Mouse (Mus musculus) liver, embryonic 14.5 days (tissue): ENCODE data around the gene Arl5a. TPM values are rescaled to one million over a fixed set of nuclear protein-coding genes. Genes with fewer than 3 reads are reported as not detected.

Experiments used
- ATAC-seq: fragments of 200-750 bp; cut with Nextera tagmentation; 2 replicates; pipeline ENCODE4 v1.8.0; 2017; ENCODE audit warnings: moderate number of reproducible peaks, mild to moderate bottlenecking, moderate library complexity; ENCODE audit not compliant: insufficient read depth
- DNase-seq, 3 experiments: peaks; one replicate each; pipeline ENCODE4 v3.0.0-alpha.2; 2012 to 2013; ENCODE audit warnings: low read depth in 3 of 3, low spot score in 3 of 3
- H3K27ac ChIP-seq: fragments of 300-500 bp; sonication (generic); 2 replicates; pipeline ENCODE4 v1.5.1; 2014; ENCODE audit warnings: moderate library complexity, mild to moderate bottlenecking, control low read depth, inconsistent platforms
- H3K27me3 ChIP-seq: fragments of 300-500 bp; sonication (generic); 2 replicates; pipeline ENCODE4 v1.6.1; 2014; ENCODE audit warnings: mild to moderate bottlenecking, low read length, moderate library complexity; ENCODE audit not compliant: control insufficient read depth, insufficient read depth
- H3K36me3 ChIP-seq: fragments of 300-500 bp; sonication (generic); replicated peaks from 2 replicates; pipeline ENCODE4 v1.6.1; 2014; ENCODE audit warnings: low read depth; ENCODE audit not compliant: control insufficient read depth, insufficient read depth
- H3K4me1 ChIP-seq, 2 experiments: fragments of 200-500 bp in 1 of 2; fragments of 300-500 bp in 1 of 2; sonication (generic) in 1 of 2; replicated peaks; 2 replicates each; pipeline ENCODE4 v1.6.1; 2012 to 2014; ENCODE audit warnings: antibody characterized with exemption in 1 of 2, inconsistent platforms in 1 of 2, low read length in 1 of 2; ENCODE audit not compliant: control insufficient read depth in 2 of 2, insufficient read depth in 2 of 2
- H3K4me2 ChIP-seq: fragments of 300-500 bp; sonication (generic); 2 replicates; pipeline ENCODE4 v1.6.1; 2014; ENCODE audit warnings: low read depth, mild to moderate bottlenecking, control low read depth, moderate library complexity
- H3K4me3 ChIP-seq, 2 experiments: fragments of 200-500 bp in 1 of 2; fragments of 300-500 bp in 1 of 2; sonication (generic) in 1 of 2; 2 replicates each; pipeline ENCODE4 v1.5.1; 2012 to 2014; ENCODE audit warnings: low read depth in 2 of 2, low read length in 2 of 2, mild to moderate bottlenecking in 2 of 2, control low read depth in 1 of 2, inconsistent platforms in 1 of 2, moderate library complexity in 1 of 2; ENCODE audit not compliant: insufficient read depth in 1 of 2
- H3K9ac ChIP-seq: fragments of 300-500 bp; sonication (generic); replicated peaks from 2 replicates; pipeline ENCODE4 v1.6.1; 2014; ENCODE audit warnings: mild to moderate bottlenecking, control low read depth, moderate library complexity
- H3K9me3 ChIP-seq: fragments of 300-500 bp; sonication (generic); 2 replicates; pipeline ENCODE4 v1.6.1; 2016; ENCODE audit warnings: low read length, mixed read lengths; ENCODE audit not compliant: control insufficient read depth
- CTCF ChIP-seq: IDR thresholded peaks from 2 replicates; pipeline ENCODE4 v1.5.1; 2016; ENCODE audit warnings: antibody characterized with exemption, low read depth, control low read depth
- EP300 ChIP-seq: IDR thresholded peaks from 2 replicates; pipeline ENCODE4 v1.6.1; 2016; ENCODE audit warnings: antibody characterized with exemption, low read depth
- WGBS: fragments of 180-500 bp; shearing (Covaris S2); extraction: QIAGEN DNeasy Blood & Tissue Kit; methylation state at CpG from one replicate; pipeline ENCODE4 v1.1.7; 2014; ENCODE audit not compliant: insufficient replicate concordance; 5-methylcytosine and 5-hydroxymethylcytosine counted together
- polyA plus RNA-seq, 2 experiments: library from polyadenylated mRNA; depleted of rRNA in 1 of 2; stranded (reverse) in 1 of 2; unstranded in 1 of 2; fragments of >200 nt; fragmentation: Nextera tagmentation in 1 of 2; extraction: Ambion mirVana in 1 of 2; gene quantifications; 2 replicates each; pipeline versions ENCODE4 v1.2.1 to v1.2.3; 2012 to 2014

Gene Arl5a
- polyA plus RNA-seq, 2 experiments = 18.2 to 34.9 TPM

DNA sequence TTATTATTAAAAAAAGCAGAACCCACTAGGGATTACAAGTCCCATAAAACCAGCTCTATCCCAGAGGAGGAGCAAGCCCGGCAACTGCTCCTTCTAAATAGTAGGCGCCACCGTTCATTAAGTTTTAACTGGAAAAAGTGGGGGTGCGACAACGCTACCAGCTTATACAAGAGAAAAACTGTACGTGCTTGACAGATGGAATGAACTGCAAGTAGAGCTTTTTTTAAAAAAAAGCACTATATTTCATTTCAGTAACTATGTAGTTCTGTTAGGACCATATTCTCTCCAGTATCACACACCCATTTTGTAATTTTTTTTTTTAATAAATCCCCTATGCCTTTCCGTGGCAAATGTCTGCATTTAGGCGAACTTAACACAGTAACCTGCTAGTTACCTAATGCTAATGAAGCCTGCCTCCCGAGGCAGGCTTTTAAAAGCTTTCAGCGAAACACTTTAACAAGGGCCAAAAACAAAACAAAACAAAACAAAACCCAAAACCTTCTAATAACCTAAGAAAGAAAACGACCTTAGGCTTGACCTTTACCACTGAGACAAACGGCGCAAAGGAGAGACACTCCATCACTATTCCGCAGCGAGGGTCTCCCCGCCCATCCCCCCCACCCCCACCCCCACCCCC, 972 bp downstream of the Arl5a start:
- H3K9me3 ChIP-seq = no peaks in the 10 kb centered on the region
- H3K27ac ChIP-seq = peak overlapping the region; percentile 67
- no peak for ATAC-seq
- H3K27me3 ChIP-seq = no peaks in the 10 kb centered on the region
- no peaks in the 10 kb centered on the region for H3K36me3 ChIP-seq
- DNase-seq = no peak
- peak overlapping the region; percentile 77 for H3K4me2 ChIP-seq
- WGBS = 2% methylated on average over 16 of the region's 16 CpGs
- peak overlapping the region; percentile 75 to 96 for H3K4me3 ChIP-seq
- H3K4me1 ChIP-seq = peaks cover 23 to 34% of the 10 kb centered on the region in 2 experiments
- TF ChIP-seq EP300 (no peak), CTCF (no peak)
- peak overlapping the region; percentile 95 for H3K9ac ChIP-seq

DNA sequence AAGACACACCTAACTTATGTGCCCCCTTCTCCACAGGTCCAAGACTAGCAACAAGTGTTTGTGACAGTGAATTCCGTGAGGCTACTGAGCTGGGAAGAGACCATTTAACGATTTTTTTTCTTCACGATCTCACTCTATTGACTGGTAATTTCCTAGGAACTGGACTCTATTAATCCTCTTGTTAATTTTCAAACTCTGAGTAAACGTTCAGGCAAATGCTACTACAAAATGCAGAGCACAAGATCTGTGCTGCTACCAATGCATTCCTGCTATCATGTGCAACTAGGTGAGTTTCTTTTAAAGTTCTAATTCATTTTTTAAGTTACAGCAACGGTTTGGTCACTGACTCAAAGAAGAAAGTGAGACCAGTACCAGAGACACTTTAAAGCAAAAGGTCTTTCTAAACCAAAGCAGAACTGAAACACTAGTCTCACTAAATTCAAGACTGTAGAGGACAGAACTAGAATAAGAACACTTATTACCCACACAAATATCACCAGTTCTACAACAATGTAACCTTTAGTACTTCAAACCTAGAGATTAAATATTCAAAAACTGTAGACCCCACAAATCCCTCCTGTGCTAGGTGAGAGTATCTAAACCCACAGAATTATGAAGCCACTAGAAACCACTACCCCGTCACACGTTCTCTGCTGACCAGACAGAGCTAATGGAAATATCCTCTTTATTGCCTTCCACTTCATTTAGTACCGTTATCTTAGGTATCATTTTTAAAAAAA, 1.7 kb downstream of the Arl5a start:
- TF ChIP-seq CTCF (no peak), EP300 (no peak)
- no peak for DNase-seq
- Histone ChIP-seq H3K27ac (peak overlapping the region; percentile 67), H3K4me1 (peaks cover 23 to 34% of the 10 kb centered on the region in 2 experiments), H3K36me3 (no peaks in the 10 kb centered on the region), H3K9ac (peak overlapping the region; percentile 95), H3K9me3 (no peaks in the 10 kb centered on the region), H3K27me3 (no peaks in the 10 kb centered on the region), H3K4me3 (peak overlapping the region; percentile 75 to 96), H3K4me2 (peak overlapping the region; percentile 77)
- WGBS = 36% methylated on average over 8 of the region's 8 CpGs
- ATAC-seq = no peak

DNA sequence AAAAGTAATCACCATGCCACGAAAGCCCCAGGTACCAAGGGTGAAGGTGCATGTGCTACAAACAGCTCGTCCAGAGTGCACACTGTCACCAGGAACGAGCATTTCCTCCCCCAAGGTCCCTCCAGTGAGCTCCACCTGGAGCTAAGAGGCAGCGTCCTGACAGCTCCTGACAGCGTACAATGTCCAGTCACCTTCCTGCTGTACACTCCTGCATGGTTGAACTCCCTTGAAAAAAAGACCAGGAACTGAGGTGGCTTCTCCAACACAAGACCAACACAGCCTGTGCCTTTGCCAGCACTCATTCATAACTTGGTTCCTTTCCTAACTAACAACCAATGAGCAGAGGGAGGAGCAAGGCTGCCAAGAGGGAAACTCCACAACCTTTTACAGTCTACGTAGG, 3.5 kb downstream of the Arl5a start:
- H3K4me1 ChIP-seq = peaks cover 23 to 30% of the 10 kb centered on the region in 2 experiments
- H3K27me3 ChIP-seq = no peaks in the 10 kb centered on the region
- no peaks in the 10 kb centered on the region for H3K9me3 ChIP-seq
- ATAC-seq (no peak), DNase-seq (no peak)
- 27% methylated on average over 6 of the region's 6 CpGs for WGBS
- no peak overlapping the region for H3K4me3 ChIP-seq
- H3K27ac ChIP-seq = peak overlapping the region; percentile 37
- peaks cover 3% of the 10 kb centered on the region for H3K36me3 ChIP-seq
- H3K9ac ChIP-seq = peak overlapping the region; percentile 27; the same call in 1 of the 2 replicates
- H3K4me2 ChIP-seq = peak overlapping the region; percentile 77
- no peak for TF ChIP-seq CTCF
- no peak for TF ChIP-seq EP300

DNA sequence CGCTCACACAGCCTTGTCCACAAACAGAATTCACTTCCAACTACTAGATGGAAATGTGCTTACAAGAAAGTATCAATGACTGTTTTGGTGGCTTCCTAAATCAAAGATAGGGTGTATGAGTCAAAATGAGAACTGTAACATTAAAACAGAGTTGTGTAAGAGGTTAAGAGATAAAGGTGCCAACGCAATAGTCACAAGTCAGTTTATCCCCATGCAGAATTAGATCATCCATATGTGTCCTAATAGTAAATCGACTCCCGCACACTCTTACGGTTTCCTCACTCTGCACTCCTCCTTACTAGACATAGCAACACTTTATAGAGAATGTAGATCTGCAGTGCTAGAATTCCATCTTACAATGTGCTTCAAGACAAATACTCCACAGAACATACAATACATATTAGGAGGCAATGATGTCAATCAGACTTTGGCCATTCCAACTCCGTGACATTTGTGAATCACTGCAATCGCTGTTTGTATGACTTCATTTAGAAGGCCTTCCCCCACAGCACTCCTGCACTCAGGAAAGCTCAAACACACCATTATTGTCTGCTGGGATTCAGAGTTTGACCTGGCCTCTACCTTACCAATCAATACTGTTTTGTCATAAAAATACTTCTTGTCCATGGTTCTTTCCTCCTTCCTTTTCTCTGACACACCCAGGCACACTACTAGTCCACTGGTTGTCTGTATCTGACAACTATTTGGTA, 4.5 kb downstream of the Arl5a start:
- ATAC-seq (no peak), DNase-seq (no peak)
- H3K4me3 ChIP-seq = no peak overlapping the region
- 76% methylated on average over 7 of the region's 7 CpGs for WGBS
- no peak overlapping the region for H3K27ac ChIP-seq
- H3K9ac ChIP-seq = no peak overlapping the region
- peaks cover 23 to 26% of the 10 kb centered on the region in 2 experiments for H3K4me1 ChIP-seq
- H3K36me3 ChIP-seq = peaks cover 12% of the 10 kb centered on the region
- TF ChIP-seq CTCF (no peak), EP300 (no peak)
- no peaks in the 10 kb centered on the region for H3K27me3 ChIP-seq
- no peaks in the 10 kb centered on the region for H3K9me3 ChIP-seq
- peak overlapping the region; percentile 77 for H3K4me2 ChIP-seq

DNA sequence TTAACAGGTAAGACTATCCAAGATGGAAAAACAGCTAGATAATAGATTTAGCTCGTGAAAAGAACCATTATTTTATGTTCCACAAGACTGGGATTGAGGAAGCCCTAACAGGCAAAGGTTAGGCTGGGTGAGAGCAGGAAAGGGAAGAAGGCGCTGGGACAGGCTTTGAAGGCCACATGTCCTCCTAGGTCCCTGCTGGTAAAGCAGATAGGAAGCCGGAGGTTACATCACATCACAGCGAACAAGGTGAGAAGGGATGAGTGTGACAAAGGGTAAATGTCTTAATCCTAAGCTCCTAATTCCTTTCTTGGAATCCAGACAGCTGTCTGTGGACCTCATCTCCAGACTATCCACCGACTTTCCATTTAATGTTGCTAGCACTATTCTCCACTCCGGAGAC, 5.4 kb downstream of the Arl5a start:
- H3K4me3 ChIP-seq = no peak overlapping the region
- TF ChIP-seq CTCF (no peak), EP300 (no peak)
- WGBS = 41% methylated on average over 6 of the region's 6 CpGs
- no peaks in the 10 kb centered on the region for H3K9me3 ChIP-seq
- peaks cover 23 to 26% of the 10 kb centered on the region in 2 experiments for H3K4me1 ChIP-seq
- no peak for ATAC-seq
- no peak overlapping the region for H3K27ac ChIP-seq
- no peak for DNase-seq
- no peak overlapping the region for H3K9ac ChIP-seq
- H3K36me3 ChIP-seq = peaks cover 12% of the 10 kb centered on the region
- H3K27me3 ChIP-seq = no peaks in the 10 kb centered on the region
- 0 out of 2 replicates have a peak overlapping the region, but pooled peaks have one; percentile 4 for H3K4me2 ChIP-seq
